Mouse (Mus musculus): ENCODE data around the gene Rnf145.

DNA sequence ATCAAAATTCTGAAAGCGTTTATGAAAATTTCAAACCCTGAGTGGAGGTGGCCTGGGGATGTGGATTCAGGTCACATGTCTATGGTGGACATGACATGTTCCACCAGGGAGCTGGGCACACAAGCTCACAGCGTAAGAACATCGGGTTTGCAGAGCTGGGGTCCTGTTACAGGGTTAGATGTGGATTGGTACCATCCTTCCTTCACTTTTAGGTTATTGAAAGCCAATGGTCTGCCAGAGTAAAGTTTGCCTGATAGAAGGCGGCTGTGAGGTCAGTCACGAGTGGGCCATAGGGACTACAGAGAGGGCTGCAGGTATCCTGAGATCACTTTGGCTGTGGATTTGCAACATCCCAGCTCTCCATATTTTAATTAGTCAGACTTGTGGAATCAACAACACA lies 54.0 kb downstream of the Rnf145 start:
- TF ChIP-seq CTCF (IDR thresholded peaks at IDR 0.05; ENCODE audit: low read depth, low read length) (no peak), POLR2A (IDR thresholded peaks at IDR 0.05; ENCODE audit: insufficient read depth, low read length) (no peak), EP300 (IDR thresholded peaks at IDR 0.05; ENCODE audit: insufficient read depth, low read depth, low read length) (no peak)

Data from ES-Bruce4 (cell line).